Mouse (Mus musculus) C2C12 (cell line): ENCODE measurements around the gene Lctl.

Source experiments
- CEBPB ChIP-seq: IDR thresholded peaks from one replicate; pipeline ENCODE4 v1.6.1; 2011; ENCODE audit warnings: low read depth, mild to moderate bottlenecking, control low read depth, moderate library complexity
- CTCF ChIP-seq: IDR thresholded peaks from one replicate; pipeline ENCODE4 v1.5.1; 2011; ENCODE audit not compliant: control insufficient read depth, insufficient read depth, insufficient read length
- FOSL1 ChIP-seq: IDR thresholded peaks from one replicate; pipeline ENCODE4 v1.8.0; 2011; ENCODE audit warnings: mild to moderate bottlenecking, low read length; ENCODE audit not compliant: poor library complexity, insufficient read depth, severe bottlenecking
- USF1 ChIP-seq: IDR thresholded peaks from one replicate; pipeline ENCODE4 v1.6.1; 2011; ENCODE audit warnings: low read depth, mild to moderate bottlenecking, control low read depth, moderate library complexity

DNA sequence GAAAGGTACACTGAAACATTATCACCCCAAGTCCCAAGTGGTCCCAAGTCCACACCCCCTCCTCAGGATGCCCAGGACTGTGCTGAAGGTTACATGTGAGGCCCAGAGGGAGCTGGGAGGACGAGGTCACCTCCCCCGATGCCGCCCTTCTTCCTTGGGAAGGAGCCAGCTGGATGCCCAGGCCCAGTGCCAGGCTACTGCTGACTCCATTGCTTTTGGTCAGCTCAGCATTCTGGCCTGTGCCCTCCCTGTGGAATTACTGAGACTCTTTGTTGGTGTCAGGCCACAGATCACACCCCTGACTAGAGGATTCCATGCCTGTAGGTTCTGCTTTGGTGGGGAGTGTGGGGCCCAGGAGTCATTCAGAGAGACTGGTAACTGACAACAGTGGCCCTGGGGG is at the start of gene Lctl:
- TF ChIP-seq CTCF (no peak), USF1 (no peak), FOSL1 (no peak), CEBPB (no peak)
